Mouse (Mus musculus): ENCODE measurements at regions not wholly inside any gene's neighbourhood (a gene's known extent, or its start where the extent isn't known, plus 50 kb on each side); places are given as distances from the start of the nearest gene placed in this dataset.

- TF ChIP-seq CTCF (IDR thresholded peaks at IDR 0.05) (no peak), POLR2A (IDR thresholded peaks at IDR 0.05; ENCODE audit: insufficient read depth, low read depth, low read length) (no peak)
Measured at GRCm38 (mm10) chr11:91357029-91357428, 220.3 kb downstream of the Kif2b start.

Data from heart, adult 2 months (tissue).